Mouse (Mus musculus): Measurements from ENCODE around the gene Clmp. TPM values are rescaled to one million over a fixed set of nuclear protein-coding genes. Genes with fewer than 3 reads are reported as not detected.
"Not testable (repeated sequence)": the region's sequence is repeated elsewhere in the genome, so short reads cannot be mapped to it uniquely, and the experiment has no call there.

The Clmp gene
- polyA plus RNA-seq, 1 experiment from 2014 or later = 42.9 TPM

DNA sequence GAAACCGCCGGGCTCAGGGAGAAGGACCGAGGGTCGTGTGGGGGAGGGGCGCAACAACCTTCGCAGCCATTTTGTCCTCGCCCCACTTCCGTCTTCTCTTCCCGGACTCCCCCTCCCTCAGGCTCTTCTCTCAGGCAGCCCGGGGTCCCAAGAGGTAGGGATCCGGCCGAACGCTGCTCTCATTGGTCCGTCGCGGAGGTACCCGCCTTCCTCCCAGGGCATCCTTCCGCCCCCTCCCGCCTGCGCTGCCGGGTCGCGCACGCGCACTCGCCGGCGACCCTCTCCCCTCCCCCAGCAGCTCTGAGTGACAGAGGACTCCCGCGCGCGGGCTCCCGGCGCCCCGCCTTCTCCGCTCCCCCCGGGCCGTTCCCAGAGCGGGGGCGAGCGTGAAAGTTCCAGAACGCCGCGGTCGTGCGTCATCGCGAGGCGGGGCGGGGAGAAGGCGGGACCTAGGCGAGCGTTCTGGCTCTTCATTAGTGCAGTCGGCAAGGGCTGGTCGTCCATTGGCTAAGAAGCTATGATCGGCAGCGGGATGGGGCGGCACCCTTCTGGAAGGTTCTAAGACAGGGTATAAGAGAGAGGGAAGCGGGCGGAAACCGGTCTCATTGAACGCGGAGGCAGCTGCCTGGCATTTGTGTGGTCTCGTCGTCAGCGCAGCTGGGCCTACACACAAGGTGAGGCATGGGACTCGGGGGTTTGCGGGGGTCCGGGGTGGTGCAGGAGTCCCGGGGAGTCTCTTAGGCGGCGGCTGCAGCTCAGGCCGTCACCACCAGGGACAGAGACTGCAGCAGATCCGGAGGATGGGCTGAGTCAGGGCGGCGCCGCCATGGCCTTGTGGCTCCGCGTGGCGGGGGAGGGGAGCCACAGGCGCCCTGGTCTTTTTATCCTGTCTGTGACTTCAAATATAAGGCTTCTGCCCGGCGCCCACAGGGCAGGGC, 115.2 kb downstream of the Clmp start, which contains the start of gene Hspa8:
Gene Hspa8, plus strand, starts transcription at position 310 of the 938 bp plus-strand sequence.
- WGBS = under 1% methylated on average over 80 of the region's 83 CpGs
- Histone ChIP-seq H3K36me3 (ENCODE audit: control insufficient read depth, insufficient read depth, low read length) (peaks cover 29% of the 10 kb centered on the region), H3K4me3 (ENCODE audit: low read depth, low read length) (peak within 1 kb of the TSS; percentile 95), H3K4me2 (replicated peaks; ENCODE audit: low read depth, low read length) (peak within 1 kb of the TSS; percentile 83), H3K9me3 (ENCODE audit: control insufficient read depth, low read depth, low read length) (no peaks in the 10 kb centered on the region), H3K27me3 (ENCODE audit: control insufficient read depth, insufficient read depth, low read length) (no peaks in the 10 kb centered on the region), H3K9ac (replicated peaks; ENCODE audit: low read depth, low read length) (peak within 1 kb of the TSS; percentile 99), H3K27ac (ENCODE audit: low read length) (peak within 1 kb of the TSS; percentile 99), H3K4me1 (ENCODE audit: control insufficient read depth, insufficient read depth, low read length) (peaks cover 18% of the 10 kb centered on the region; the same call in 1 of the 2 replicates)
- peak; percentile 96 for ATAC-seq (ENCODE audit: insufficient number of reproducible peaks, insufficient read depth, low FRiP score, low read depth)

DNA sequence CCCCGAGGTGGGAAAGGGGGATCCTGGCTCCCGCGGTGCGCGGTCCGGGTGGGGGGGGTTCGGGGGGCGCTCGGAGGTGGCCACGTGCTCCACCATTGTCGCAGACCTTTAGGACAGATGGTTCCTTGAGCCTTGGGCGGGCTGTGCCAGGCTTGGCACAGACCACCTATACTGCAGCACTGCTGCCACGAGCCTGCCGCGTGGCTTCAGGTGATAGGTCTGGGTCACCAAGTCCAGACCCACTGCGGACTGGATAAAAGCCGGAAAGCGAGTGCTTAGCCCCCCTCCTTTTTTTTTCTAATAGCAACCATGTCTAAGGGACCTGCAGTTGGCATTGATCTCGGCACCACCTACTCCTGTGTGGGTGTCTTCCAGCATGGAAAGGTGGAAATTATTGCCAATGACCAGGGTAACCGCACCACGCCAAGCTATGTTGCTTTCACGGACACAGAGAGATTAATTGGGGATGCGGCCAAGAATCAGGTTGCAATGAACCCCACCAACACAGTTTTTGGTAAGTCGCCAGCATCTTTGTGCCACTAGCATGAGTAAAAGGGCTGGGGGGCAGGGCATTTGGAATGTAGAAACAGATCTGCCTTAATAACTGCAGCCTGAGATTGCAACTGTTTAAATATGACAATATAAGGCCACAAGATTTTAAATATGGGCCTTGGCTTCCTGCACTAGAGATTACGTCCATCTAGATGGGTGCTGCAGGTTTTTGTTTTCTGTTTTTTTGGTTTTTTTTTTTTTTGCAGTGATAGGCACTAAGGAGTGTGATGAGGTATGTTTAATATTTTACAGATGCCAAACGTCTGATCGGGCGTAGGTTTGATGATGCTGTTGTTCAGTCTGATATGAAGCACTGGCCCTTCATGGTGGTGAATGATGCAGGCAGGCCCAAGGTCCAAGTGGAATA, 116.1 kb downstream of the Clmp start:
- WGBS = under 1% methylated on average over 28 of the region's 28 CpGs
- not testable (repeated sequence) for H3K9me3 ChIP-seq (ENCODE audit: control insufficient read depth, low read depth, low read length); H3K27me3 ChIP-seq (ENCODE audit: control insufficient read depth, insufficient read depth, low read length); ATAC-seq (ENCODE audit: insufficient number of reproducible peaks, insufficient read depth, low FRiP score, low read depth)
- peaks cover 36% of the 10 kb centered on the region for H3K36me3 ChIP-seq (ENCODE audit: control insufficient read depth, insufficient read depth, low read length)
- H3K4me2 ChIP-seq (replicated peaks; ENCODE audit: low read depth, low read length) = peak overlapping the region; percentile 60
- peak overlapping the region; percentile 99 for H3K9ac ChIP-seq (replicated peaks; ENCODE audit: low read depth, low read length)
- H3K4me1 ChIP-seq (ENCODE audit: control insufficient read depth, insufficient read depth, low read length) = peaks cover 18% of the 10 kb centered on the region; the same call in 1 of the 2 replicates
- peak overlapping the region; percentile 92 for H3K27ac ChIP-seq (ENCODE audit: low read length)
- H3K4me3 ChIP-seq (ENCODE audit: low read depth, low read length) = peak overlapping the region; percentile 95

DNA sequence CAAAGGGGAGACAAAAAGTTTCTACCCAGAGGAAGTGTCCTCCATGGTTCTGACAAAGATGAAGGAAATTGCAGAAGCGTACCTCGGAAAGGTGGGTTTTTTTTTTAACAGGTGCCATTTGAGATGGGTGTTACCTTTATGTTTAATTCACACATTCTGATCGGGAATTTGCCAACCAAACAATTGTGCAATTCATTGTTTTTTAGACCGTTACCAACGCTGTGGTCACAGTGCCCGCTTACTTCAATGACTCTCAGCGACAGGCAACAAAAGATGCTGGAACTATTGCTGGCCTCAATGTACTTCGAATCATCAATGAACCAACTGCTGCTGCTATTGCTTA, 116.7 kb downstream of the Clmp start:
- Histone ChIP-seq H3K4me2 (replicated peaks; ENCODE audit: low read depth, low read length) (peak overlapping the region; percentile 60), H3K36me3 (ENCODE audit: control insufficient read depth, insufficient read depth, low read length) (peaks cover 37% of the 10 kb centered on the region), H3K4me3 (ENCODE audit: low read depth, low read length) (peak overlapping the region; percentile 95), H3K9ac (replicated peaks; ENCODE audit: low read depth, low read length) (peak overlapping the region; percentile 99), H3K4me1 (ENCODE audit: control insufficient read depth, insufficient read depth, low read length) (peaks cover 18% of the 10 kb centered on the region; the same call in 1 of the 2 replicates)
- H3K27me3 ChIP-seq (ENCODE audit: control insufficient read depth, insufficient read depth, low read length); ATAC-seq (ENCODE audit: insufficient number of reproducible peaks, insufficient read depth, low FRiP score, low read depth); H3K27ac ChIP-seq (ENCODE audit: low read length); H3K9me3 ChIP-seq (ENCODE audit: control insufficient read depth, low read depth, low read length): not testable (repeated sequence)
- WGBS = 4% methylated on average over 8 of the region's 8 CpGs

DNA sequence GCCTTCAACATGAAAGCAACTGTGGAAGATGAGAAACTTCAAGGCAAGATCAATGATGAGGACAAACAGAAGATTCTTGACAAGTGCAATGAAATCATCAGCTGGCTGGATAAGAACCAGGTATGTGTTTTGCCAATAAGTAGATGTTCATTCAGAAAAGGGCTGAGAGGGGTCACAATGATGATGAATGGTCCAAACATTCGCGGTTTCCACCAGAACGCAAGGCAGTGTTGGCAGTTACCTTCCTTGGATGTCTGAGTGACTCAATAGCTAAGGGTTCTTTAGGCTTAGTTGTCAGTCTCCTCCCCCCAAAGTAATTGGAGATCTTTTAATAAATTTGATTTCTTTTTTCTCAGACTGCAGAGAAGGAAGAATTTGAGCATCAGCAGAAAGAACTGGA, 118.8 kb downstream of the Clmp start:
- H3K4me2 ChIP-seq (replicated peaks; ENCODE audit: low read depth, low read length) = peak overlapping the region; percentile 47; the same call in 1 of the 2 replicates
- 35% methylated on average over 3 of the region's 3 CpGs for whole genome bisulfite sequencing
- not testable (repeated sequence) for H3K27me3 ChIP-seq (ENCODE audit: control insufficient read depth, insufficient read depth, low read length); H3K27ac ChIP-seq (ENCODE audit: low read length); H3K4me1 ChIP-seq (ENCODE audit: control insufficient read depth, insufficient read depth, low read length); H3K9ac ChIP-seq (replicated peaks; ENCODE audit: low read depth, low read length); H3K4me3 ChIP-seq (ENCODE audit: low read depth, low read length); ATAC-seq (ENCODE audit: insufficient number of reproducible peaks, insufficient read depth, low FRiP score, low read depth); H3K9me3 ChIP-seq (ENCODE audit: control insufficient read depth, low read depth, low read length)
- H3K36me3 ChIP-seq (ENCODE audit: control insufficient read depth, insufficient read depth, low read length) = peaks cover 37% of the 10 kb centered on the region

DNA sequence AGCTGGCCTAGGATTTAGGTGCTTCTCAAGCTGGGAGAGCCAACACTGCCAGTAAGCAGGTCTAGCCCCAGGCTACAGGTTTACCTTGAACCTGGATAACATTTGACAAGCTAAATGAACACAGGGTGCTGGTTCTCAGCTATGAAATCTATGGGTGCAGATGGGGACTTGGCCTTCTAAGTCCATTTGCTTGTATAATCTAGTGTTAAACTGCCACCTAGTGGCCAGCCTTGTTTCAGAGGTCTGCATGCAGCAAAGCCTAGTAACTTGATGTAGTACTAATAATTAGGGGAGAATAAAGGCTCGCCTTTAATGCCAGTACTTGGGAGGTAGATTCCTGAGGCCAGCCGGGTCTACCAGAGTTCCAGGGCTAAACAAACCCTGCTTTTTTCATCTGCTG, 119.5 kb downstream of the Clmp start:
- 33% methylated on average over 2 of the region's 2 CpGs for WGBS
- 0 out of 2 replicates have a peak overlapping the region, but pooled peaks have one; percentile 22 for H3K27ac ChIP-seq (ENCODE audit: low read length)

DNA sequence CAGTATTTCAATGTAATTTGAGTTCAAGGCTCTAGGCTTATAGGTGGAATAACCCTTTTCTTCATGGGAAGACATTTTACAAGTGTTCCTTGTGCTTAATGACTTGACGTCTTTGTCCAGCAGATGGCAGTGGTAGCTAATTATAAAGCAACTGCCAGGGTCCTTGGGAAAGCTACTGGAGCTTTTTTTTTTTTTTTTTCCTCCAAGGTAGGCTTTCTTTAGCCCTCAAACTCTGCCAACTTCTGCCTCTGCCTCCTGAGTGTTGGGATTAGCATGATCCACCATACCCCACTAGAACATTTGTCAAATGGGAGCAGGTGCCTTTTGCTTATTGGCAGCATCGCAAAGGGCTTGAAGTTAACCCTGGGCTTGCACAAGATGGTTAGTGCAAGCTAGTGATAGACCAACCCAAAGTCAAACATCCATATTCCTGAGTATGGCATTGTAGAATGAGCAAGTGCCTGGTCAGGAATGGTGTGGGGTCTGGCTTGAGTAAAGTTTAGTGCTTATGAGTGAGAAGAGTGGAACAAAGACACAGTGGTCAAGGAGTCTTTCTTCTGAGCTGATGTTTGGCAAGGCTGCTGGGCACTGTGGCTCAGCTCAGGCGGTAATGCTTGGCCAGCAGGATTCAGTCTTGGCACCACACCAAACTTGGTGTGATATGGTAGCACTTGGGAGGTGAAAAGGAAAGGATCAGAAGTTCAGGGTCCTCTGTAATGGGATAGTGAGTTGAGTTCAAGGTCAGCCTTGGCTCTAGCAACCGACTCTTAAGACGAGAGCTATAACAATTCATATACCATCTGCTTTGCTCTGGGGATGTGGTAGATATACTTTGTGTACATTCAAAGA, 120.9 kb downstream of the Clmp start:
- Histone ChIP-seq H3K36me3 (ENCODE audit: control insufficient read depth, insufficient read depth, low read length) (peaks cover 37% of the 10 kb centered on the region), H3K4me1 (ENCODE audit: control insufficient read depth, insufficient read depth, low read length) (0 out of 2 replicates have a peak, but pooled peaks cover 10% of the 10 kb centered on the region), H3K9ac (replicated peaks; ENCODE audit: low read depth, low read length) (no peak overlapping the region), H3K4me2 (replicated peaks; ENCODE audit: low read depth, low read length) (no peak overlapping the region), H3K4me3 (ENCODE audit: low read depth, low read length) (no peak overlapping the region), H3K27ac (ENCODE audit: low read length) (no peak overlapping the region), H3K27me3 (ENCODE audit: control insufficient read depth, insufficient read depth, low read length) (no peaks in the 10 kb centered on the region), H3K9me3 (ENCODE audit: control insufficient read depth, low read depth, low read length) (no peaks in the 10 kb centered on the region)
- peak; percentile 16; the same call in 1 of the 2 replicates for ATAC-seq (ENCODE audit: insufficient number of reproducible peaks, insufficient read depth, low FRiP score, low read depth)
- 22% methylated on average over 5 of the region's 5 CpGs for WGBS

More for the DNA sequence above, 119.5 kb downstream of the Clmp start:
- peak overlapping the region; percentile 1; the same call in 1 of the 2 replicates for H3K4me2 ChIP-seq (replicated peaks; ENCODE audit: low read depth, low read length)
- peaks cover 37% of the 10 kb centered on the region for H3K36me3 ChIP-seq (ENCODE audit: control insufficient read depth, insufficient read depth, low read length)
- no peaks in the 10 kb centered on the region for H3K27me3 ChIP-seq (ENCODE audit: control insufficient read depth, insufficient read depth, low read length)
- ATAC-seq (ENCODE audit: insufficient number of reproducible peaks, insufficient read depth, low FRiP score, low read depth) = no peak
- no peak overlapping the region for H3K9ac ChIP-seq (replicated peaks; ENCODE audit: low read depth, low read length)
- H3K9me3 ChIP-seq (ENCODE audit: control insufficient read depth, low read depth, low read length) = no peaks in the 10 kb centered on the region
- no peak overlapping the region for H3K4me3 ChIP-seq (ENCODE audit: low read depth, low read length)
- 0 out of 2 replicates have a peak, but pooled peaks cover 10% of the 10 kb centered on the region for H3K4me1 ChIP-seq (ENCODE audit: control insufficient read depth, insufficient read depth, low read length)

DNA sequence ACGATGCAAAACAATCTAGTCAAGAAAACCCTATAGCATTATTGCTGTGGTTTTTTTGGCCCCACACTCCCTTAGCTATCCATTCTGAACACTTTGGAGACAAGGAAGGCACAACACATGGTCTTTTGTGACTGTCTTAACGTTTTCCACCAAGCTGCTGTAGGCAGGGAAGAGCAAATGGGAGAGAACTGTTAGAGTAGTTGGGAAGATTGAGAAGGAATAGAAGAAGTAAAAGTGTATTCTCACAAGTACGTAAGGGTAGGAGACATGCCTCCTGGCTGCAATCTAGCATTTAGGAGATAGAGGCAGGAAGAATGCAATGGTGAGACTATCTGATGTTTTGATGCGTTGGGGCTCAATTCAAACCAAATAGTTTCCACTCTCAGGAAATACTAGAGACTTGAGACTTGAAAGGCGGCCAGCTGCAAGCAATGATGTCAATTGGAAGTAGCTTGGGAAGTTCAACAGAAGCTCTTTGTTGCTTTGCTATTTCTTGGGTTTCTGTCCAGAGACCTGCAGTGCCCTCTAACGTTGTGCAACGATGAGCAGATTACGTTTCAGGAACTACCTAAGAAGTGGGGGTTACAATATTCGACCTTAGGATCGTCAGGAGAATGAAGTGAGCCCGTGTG, 121.6 kb downstream of the Clmp start:
- H3K27ac ChIP-seq (ENCODE audit: low read length) = peak overlapping the region; percentile 3; the same call in 1 of the 2 replicates
- peaks cover 36% of the 10 kb centered on the region for H3K36me3 ChIP-seq (ENCODE audit: control insufficient read depth, insufficient read depth, low read length)
- H3K4me2 ChIP-seq (replicated peaks; ENCODE audit: low read depth, low read length) = no peak overlapping the region
- ATAC-seq (ENCODE audit: insufficient number of reproducible peaks, insufficient read depth, low FRiP score, low read depth) = no peak
- no peak overlapping the region for H3K4me3 ChIP-seq (ENCODE audit: low read depth, low read length)
- no peaks in the 10 kb centered on the region for H3K27me3 ChIP-seq (ENCODE audit: control insufficient read depth, insufficient read depth, low read length)
- H3K4me1 ChIP-seq (ENCODE audit: control insufficient read depth, insufficient read depth, low read length) = 0 out of 2 replicates have a peak, but pooled peaks cover 10% of the 10 kb centered on the region
- H3K9ac ChIP-seq (replicated peaks; ENCODE audit: low read depth, low read length) = no peak overlapping the region
- no peaks in the 10 kb centered on the region for H3K9me3 ChIP-seq (ENCODE audit: control insufficient read depth, low read depth, low read length)
- 16% methylated on average over 11 of the region's 11 CpGs for WGBS
